In genomic region chr1:156861475-156862043, GRCm38 (mm10) we compare ENCODE assay signal across 9 mouse cellular contexts. TPM values are rescaled to one million over a fixed set of nuclear protein-coding genes. Genes with fewer than 3 reads are reported as not detected.
DNase-seq lines count a peak whose midpoint lies in the region; ATAC-seq and TF ChIP-seq lines count a peak whose summit lies in the region.
"Had no signal": no experiment of that assay in that cellular context is flagged by ENCODE, and none has a peak within 500 bp of the region (broad histone marks: within the 10 kb centered on the region; RNA-seq: fewer than 3 reads in every experiment).

No protein-coding gene starts in this region.

- H3K4me1 ChIP-seq in heart, postnatal 0 days (ENCODE audit: control insufficient read depth, insufficient read depth), result peaks cover 14% of the 10 kb centered on the region; the same call in 1 of the 2 replicates

- no peak for DNase-seq in heart, postnatal 0 days (ENCODE audit: low spot score)
- DNase-seq in heart, adult 18-20 months, result no peak
- peak; percentile 10 for DNase-seq in urinary bladder, postnatal 14 days (ENCODE audit: low spot score)
- no peak for DNase-seq in urinary bladder, postnatal 10 days (ENCODE audit: low spot score)
- peak; percentile 30 to 48 for DNase-seq in kidney, postnatal 4 days
- no peak for DNase-seq in right cerebral cortex, postnatal 36 days (ENCODE audit: low spot score in 2 of 2)
- DNase-seq in cerebellum, adult 11 months, result no peak
- no peak for DNase-seq in layer of hippocampus, adult 11-12 months (ENCODE audit: low spot score)

- no peaks in the 10 kb centered on the region for H3K27me3 ChIP-seq in heart, postnatal 0 days (ENCODE audit: control insufficient read depth, insufficient read depth, low read length)

- H3K4me3 ChIP-seq in heart, postnatal 0 days (ENCODE audit: low read depth, low read length), result no peak overlapping the region

- ATAC-seq in heart, postnatal 0 days (ENCODE audit: insufficient read depth, low read depth), result no peak

- H3K9me3 ChIP-seq in heart, postnatal 0 days (replicated peaks; ENCODE audit: control insufficient read depth, low read length), result no peaks in the 10 kb centered on the region

- no peak overlapping the region for H3K27ac ChIP-seq in heart, postnatal 0 days (ENCODE audit: low read depth)

- peak; percentile 66 for TF ChIP-seq CTCF in heart, postnatal 0 days (IDR thresholded peaks at IDR 0.05; ENCODE audit: low read depth)

- no peak overlapping the region for H3K9ac ChIP-seq in heart, postnatal 0 days (replicated peaks; ENCODE audit: low read depth, low read length)

- WGBS in heart, postnatal 0 days, result 40% methylated on average over 4 of the region's 4 CpGs

- TF ChIP-seq EP300 in heart, postnatal 0 days (IDR thresholded peaks at IDR 0.05; ENCODE audit: low read depth), result no peak

- H3K4me2 ChIP-seq in heart, postnatal 0 days (ENCODE audit: low read depth, low read length), result no peak overlapping the region

- H3K36me3 ChIP-seq in heart, postnatal 0 days (replicated peaks; ENCODE audit: control insufficient read depth, insufficient read depth, low read length), result no peaks in the 10 kb centered on the region

RNA-seq across cellular contexts. Expression of gene Angptl1, which starts 23.2 kb away (rescaled TPM):
- total RNA-seq in heart, postnatal 0 days (2014; rRNA removed; ENCODE audit: low replicate concordance), result 1.4 and 4.1 TPM in 2 replicates
- polyA plus RNA-seq in heart, postnatal 0 days (2015; fragmentation: Nextera tagmentation; extraction: Ambion mirVana), result 2.2 TPM in 2 replicates
- 1 to 10 TPM; 2.1 to 3.1 TPM for total RNA-seq in heart, adult 18-20 months (2021)
- total RNA-seq: hematopoietic stem cell, adult 5-6 weeks had no signal

Comparison
In these comparisons a context has a peak if more than half of its experiments do, and no peak if none do; other contexts are left out.
1. DNase-seq: peak in urinary bladder, postnatal 14 days (single experiment) and kidney, postnatal 4 days (2 of 2); none in heart, postnatal 0 days (single experiment), heart, adult 18-20 months (0 of 2), urinary bladder, postnatal 10 days (single experiment), right cerebral cortex, postnatal 36 days (0 of 2), cerebellum, adult 11 months (single experiment) and layer of hippocampus, adult 11-12 months (single experiment).